Mouse (Mus musculus) kidney, adult 11 months (tissue): ENCODE results near the gene Slc25a10.

ENCODE experiments used
- DNase-seq: peaks from one replicate; pipeline ENCODE4 v3.0.0; 2022

Gene Slc25a10

DNA sequence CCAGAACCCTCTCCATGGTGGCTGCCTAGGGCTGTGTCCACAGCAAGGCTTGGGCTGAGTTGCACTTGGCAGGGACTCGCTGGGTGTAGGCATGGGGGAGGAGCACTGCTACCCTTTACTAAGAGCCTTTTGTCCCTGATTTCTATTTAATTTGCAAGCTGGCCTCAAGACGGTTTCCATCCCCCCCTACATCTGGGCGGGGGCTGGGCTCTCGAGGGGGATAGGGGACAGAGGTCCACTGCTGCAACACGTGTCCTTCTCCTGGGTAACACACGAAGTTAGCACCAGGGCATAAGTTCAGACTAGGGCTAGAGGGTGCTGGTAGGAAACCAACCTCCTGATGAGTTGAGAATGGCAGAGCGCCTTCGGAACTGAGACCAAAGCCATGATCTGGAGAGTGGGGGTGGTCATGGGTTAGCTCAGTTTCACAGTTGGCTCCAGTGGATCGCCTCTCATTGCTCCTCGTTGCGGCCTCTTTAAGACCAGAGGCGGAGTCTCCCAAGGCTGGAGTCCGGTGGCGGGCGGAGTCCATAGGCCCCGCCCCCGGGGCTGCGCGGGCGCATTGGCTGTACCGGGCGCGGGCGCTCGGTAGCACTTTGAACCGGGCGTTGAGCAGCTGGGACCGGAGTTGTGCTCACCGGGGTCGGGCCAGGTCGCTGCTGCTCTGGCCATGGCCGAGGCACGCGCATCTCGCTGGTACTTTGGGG lies at the start of gene Slc25a10:
Slc25a10 (plus strand) TSS at position 524 of the 707 bp plus-strand sequence.
- peak; percentile 95 for DNase-seq

DNA sequence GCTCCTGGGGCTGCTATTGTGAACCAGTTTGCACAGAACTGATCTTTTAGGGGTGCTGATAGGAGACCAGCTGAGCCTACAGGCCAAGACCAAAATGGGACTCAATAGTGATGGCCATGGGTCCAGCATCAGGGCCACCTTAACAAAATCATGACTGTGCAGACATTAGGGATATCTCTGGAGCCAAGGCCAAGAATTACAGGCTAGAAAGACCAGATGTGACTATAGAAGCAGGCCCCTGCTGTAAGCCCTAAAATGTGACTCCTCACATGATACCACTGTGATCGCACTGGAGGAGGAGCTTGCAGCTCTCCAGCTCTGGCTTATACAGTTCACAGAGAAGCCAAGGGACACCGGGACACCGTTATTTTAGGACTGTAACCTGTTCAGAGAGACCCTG lies 49.3 kb upstream of the Slc25a10 start, which contains the start of gene Tspan10:
Tspan10 (plus strand) TSS at position 301 of the 400 bp plus-strand sequence.
- DNase-seq = no peak

- DNase-seq = no peak
These were observed 48.8 kb upstream of the Slc25a10 start for GRCm38 (mm10) chr11:120442765-120443280.

DNA sequence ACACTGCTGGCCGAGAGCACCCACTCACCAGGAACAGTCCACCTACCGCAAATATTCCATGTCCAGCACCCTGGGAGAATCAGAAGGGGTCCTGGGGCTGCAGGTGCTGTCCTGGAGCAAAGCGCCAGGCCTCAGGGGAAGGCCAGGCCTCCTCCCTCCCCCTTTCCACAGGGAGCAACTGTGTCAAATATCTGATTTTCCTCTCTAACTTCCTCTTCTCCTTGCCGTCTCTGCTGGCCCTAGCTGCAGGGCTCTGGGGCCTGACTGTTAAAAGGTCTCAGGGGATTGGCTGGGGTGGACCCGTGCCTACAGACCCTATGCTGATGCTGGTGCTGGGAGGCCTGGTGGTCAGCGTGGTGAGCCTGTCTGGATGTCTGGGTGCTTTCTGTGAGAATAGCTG lies 47.5 kb upstream of the Slc25a10 start:
- DNase-seq = no peak

GRCm38 (mm10) chr11:120445475-120445874 lies 46.2 kb upstream of the Slc25a10 start:
- DNase-seq = no peak

GRCm38 (mm10) chr11:120447179-120447578 lies 44.5 kb upstream of the Slc25a10 start:
- no peak for DNase-seq

DNA sequence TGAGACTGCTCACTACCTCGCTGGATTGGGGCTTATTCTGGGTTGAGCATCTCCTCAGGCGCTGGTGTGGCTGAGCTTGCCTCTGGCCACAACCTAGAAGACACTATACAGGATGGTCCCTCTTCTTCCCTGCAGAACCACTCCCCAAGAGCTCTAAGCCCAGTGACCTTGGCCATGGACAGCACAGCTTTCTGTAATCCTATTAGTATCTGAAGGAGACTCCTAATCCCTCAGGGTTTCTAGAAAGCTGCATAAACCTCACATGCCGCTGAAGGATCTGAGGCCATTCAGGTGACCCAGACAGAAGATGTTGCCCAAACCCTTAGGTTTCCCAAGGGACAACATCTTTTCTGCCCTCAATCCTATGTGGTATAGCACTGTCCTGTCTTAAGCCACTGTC lies 39.4 kb upstream of the Slc25a10 start:
- no peak for DNase-seq

GRCm38 (mm10) chr11:120453306-120453705 lies 38.3 kb upstream of the Slc25a10 start, which contains the start of gene Pde6g:
Pde6g (minus strand) TSS chr11:120453500.
- no peak for DNase-seq

DNA sequence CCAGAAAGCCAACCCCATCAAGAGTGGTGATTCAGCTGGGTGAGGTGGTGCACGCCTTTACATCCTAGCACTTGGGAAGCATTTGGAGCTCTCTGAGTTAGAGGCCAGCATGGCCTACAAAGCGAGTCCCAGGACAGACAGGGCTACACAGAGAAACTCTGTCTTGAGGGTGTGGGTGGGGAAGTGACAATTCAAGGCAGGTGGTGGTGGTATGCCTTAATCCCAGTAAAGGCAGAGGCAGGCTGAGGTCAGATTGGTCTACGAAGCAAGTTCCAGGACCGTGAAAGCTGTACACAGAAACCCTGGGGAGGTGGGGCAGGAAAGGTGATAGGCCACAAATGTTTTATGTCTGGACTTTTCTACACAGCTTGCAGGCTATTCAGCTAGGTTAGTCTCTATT lies 36.7 kb upstream of the Slc25a10 start:
- DNase-seq = no peak

DNA sequence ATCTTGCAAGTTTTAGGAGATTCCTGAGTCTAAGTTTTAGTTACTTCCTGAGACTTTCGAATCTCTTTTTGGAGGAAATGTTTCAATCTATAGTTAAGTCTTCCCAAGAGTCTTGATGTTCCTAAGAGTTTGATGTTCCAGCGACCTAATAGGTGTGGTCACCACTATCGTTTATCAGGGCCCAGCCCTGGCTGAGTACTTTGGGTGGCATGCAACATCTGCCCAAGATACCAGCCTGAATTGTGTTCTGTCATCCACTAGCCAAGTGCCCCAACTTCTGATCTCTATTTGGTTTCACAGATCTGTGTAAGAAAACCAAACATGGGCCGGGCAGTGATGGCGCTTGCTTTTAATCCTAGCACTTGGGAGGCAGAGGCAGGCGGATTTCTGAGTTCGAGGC lies 36.2 kb upstream of the Slc25a10 start:
- DNase-seq = no peak

DNA sequence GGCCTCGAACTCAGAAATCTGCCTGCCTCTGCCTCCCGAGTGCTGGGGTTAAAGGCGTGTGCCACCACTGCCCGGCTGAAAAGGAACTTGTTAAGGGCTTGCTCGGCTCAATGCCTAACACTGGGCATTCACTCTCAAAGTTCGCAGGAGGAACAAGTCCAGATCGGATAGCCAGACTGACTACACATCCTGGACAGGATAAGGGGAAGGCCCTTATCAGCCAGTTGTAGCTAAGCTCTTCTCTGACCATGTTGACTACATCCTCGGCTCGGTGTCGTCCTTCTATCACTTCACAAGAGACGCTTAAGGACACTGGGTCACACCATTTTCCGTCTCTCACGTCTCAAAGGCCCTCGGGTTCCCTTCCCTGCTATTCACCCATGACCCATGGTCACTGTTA lies 34.3 kb upstream of the Slc25a10 start:
- no peak for DNase-seq

DNA sequence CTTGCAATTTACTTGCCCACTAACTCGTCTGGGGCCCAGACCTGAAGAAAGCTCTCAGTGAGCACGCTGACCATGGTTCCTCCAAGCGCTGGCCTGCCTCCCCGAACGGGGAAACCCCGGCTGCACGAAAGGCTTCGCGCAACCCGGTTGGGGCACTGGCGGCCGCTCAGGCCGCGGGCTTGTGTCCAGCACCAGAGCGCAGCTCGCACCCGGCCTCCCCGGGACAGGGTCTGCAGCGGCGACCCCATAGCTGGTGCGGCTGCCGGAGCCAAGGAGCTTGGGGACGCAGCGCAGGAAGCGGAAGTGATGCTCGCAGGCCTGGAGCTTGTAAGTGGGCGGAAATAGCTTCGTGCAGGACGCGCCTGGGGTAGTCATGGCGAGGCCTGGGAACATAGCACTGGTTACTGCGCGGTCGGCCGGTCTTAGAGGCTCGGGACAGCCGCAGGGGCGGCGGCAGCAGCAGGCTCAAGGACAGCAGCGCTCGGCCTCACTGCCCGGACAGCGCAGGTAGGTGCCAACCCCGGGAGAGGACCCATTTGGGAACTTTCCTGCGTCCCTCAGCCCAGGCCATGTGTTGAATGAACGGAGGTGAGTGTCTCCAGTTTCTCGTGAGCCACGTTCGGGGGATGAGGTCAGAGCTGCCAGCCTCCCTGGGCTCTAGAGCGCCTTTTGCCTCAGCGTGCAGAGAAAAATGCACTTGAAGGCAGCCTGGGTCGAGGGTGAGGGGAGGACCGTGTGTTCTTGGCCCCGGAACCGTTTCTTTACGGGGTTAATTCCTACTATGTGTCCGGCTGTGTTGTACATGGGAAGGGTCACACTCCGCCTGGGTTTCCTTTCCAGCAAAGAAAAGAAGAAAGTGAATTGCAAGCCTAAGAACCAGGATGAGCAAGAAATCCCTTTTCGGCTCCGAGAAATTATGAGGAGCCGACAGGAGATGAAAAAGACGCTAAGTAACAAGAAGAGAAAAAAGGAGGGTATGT lies 33.6 kb upstream of the Slc25a10 start, which contains the start of the genes Oxld1 and Ccdc137:
Oxld1 (minus strand) TSS at position 297 of the 980 bp plus-strand sequence.
Ccdc137 (plus strand) TSS at position 344 of the 980 bp plus-strand sequence.
- DNase-seq = peak; percentile 76

DNA sequence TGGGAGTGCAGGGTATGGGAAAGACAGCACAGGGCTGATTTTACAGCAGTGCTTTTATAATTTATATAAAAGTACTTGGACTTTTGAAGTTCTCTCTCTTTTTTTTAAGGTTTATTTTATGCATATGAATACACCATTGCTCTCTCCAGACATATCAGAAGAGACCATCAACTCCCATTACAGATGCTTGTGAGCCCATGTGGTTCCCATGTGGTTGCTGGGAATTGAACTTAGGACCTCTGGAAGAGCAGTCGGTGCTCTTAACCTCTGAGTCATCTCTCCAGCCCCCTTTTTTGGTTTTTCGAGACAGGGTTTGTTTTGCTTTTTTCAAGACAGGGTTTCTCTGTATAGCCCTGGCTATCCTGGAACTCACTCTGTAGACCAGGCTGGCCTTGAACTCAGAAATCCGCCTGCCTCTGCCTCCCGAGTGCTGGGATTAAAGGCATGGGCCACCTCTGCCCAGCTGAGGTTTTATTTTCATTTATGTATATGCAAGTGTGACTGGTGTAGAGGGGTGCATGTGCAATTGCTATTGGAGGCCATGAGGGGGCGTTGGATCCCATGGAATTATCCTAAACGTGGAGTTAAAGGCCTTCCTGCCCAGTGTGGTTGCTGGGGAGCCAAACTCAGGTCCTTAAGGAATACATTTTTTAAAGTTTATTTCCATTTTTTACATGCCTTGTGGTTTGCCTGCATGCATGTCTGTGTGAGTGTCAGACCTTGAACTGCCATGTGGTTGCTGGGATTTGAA lies 32.6 kb upstream of the Slc25a10 start:
- no peak for DNase-seq

DNA sequence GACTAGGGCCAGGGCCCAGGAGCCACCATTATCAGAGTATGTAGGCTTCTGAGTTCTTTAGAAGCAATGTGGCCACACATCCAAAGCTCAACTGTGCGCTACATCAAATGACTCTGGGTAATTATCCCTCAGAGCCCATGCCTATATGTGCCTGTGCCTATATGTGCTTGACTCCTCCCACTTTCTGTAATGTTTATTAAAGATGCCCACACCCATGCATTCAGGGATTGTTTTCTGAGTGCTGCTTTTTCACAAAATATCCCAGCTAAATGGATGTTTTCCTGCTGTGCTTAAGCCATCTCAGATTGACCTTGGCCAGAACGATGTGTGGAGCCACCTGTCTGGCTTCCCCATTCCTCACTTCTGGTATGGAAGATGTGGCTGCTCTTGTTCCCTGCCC lies 28.1 kb upstream of the Slc25a10 start:
- no peak for DNase-seq

GRCm38 (mm10) chr11:120464365-120464764 lies 27.3 kb upstream of the Slc25a10 start:
- no peak for DNase-seq

GRCm38 (mm10) chr11:120465521-120465920 lies 26.1 kb upstream of the Slc25a10 start:
- DNase-seq = no peak

- peak; percentile 94 for DNase-seq
These were observed 24.4 kb upstream of the Slc25a10 start, which contains the start of gene Arl16 for GRCm38 (mm10) chr11:120467051-120467735. Arl16 (minus strand) TSS chr11:120467607.

DNA sequence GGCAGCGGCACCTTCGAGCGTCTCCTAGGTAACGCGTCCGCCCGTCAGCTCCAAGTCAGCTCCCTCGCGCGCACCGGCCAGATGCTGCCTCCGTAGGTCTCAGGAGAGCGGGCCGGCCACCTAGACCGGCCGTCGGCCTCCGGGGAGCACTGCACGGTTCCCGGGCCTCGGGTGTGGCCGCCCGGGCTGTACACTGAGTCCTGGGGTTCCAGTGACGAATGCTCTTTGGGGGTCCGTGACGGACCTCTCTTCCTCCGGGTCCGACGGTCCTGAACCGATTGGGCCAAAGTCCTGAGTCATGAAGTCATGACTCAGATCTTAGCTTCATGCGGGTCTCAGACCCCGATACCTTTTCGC lies 23.9 kb upstream of the Slc25a10 start:
- no peak for DNase-seq

- peak; percentile 83 for DNase-seq
These were observed 19.6 kb upstream of the Slc25a10 start for GRCm38 (mm10) chr11:120472052-120472451.

GRCm38 (mm10) chr11:120483448-120483934 lies 8.1 kb upstream of the Slc25a10 start:
- no peak for DNase-seq

GRCm38 (mm10) chr11:120484265-120484981 lies 7.2 kb upstream of the Slc25a10 start, which contains the start of gene Mrpl12:
Mrpl12 (plus strand) TSS chr11:120484613.
- peak; percentile 88 for DNase-seq
